Mouse (Mus musculus): ENCODE measurements at regions not wholly inside any gene's neighbourhood (a gene's known extent, or its start where the extent isn't known, plus 50 kb on each side); places are given as distances from the start of the nearest gene placed in this dataset.
A peak's percentile ranks its signal among the peaks of the same experiment; 100 is the strongest.

DNA sequence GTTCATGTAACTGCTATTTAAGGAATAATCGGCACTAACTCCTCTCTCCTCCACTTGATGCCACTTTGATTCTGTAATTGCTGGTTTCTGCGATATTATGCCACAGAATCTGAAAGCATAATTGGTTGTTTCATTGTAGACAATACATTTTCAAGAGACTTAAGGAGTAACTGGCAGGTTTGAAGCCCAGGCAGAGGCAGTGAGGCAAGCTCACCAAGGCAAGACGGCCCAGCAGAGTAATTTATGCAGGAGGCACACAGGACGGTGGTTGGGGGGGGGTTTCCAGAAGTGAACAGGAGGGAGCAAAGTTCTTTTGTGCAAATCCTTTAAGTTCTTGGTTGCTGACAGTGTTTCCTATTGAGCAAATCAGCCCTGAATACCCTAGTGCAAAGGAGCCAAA is 249.6 kb downstream of the Drd1 start:
- no peak for DNase-seq (ENCODE audit: low read depth, low spot score)

DNA sequence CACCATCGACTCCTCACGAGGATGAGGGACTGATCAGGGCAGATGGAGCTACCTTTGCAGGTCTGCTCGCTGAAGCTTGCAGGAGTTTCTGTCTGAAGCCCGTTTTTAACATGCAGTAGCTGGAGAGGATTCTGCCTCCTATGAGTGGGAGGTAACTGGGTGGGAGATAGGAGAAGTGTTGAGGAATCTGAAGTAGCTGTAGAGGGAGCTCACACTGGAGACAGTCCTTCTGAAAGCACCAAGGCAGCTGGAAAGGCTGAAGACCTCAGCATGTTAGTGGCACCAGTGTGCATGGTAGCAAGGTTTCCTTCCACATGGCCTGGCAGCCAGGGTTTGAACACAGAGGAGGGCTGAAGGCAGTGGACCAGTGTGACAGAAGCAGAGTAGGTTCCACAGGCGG is 254.5 kb downstream of the Drd1 start:
- DNase-seq (ENCODE audit: low read depth, low spot score) = no peak

DNA sequence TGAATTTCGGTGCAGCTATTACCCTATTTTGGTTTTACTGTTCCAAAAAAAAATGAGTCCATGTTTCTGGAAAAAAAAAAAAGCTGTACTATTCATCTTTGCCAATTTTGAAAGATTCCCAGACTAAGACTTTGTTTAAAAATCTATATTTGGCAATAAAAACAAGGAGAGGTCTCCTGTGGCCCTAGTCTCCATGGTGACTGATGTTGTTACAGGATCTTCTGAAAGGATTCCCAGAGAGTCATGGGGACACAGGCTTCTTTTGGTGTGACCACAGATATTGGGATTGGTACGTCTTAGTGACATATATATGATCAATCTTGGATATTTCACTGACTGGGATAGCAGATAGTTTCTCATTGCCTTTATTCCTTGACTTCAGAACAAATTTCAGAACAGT is 266.7 kb downstream of the Drd1 start:
- no peak for DNase-seq (ENCODE audit: low read depth, low spot score)

DNA sequence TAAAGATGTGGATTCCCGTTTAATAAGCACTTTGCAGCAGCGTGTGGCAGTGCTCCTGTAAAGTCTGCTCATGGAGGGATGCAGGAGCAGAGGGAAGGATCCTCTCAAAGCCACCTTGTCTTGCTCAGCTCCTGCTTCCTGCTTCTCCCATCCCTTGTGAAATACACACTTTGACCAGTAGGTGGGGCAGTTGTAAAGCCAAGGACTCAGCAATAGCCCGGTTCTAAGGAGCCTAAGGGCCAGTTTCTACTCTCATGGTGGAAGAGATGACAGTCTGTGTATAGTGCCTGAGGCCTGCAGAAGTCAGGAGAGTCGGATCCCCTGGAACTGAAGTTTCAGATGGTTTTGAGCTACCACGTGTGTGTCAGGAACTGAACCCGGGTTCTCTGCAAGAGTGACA is 272.0 kb downstream of the Drd1 start:
- peak; percentile 85 for DNase-seq (ENCODE audit: low read depth, low spot score)

DNA sequence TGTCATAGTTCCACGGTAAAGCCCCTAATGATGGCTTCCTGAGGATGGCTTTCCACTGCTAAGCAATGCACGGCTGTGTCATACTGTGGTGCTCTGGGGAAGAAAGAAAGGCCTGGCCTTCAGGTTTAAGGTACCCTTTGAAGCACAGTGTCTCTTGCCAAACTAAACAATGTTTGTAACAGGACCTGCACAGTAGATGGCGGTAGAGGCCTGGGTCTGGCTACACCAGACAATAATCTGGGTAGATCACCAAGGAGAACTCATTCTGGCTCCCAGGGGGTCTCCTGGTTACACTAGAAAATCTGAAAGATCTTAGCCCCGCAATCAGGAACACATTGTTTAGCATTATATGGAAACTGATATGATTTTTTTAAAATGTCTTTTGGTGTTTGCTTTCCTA is 276.4 kb downstream of the Drd1 start:
- peak; percentile 23 for DNase-seq (ENCODE audit: low read depth, low spot score)

DNA sequence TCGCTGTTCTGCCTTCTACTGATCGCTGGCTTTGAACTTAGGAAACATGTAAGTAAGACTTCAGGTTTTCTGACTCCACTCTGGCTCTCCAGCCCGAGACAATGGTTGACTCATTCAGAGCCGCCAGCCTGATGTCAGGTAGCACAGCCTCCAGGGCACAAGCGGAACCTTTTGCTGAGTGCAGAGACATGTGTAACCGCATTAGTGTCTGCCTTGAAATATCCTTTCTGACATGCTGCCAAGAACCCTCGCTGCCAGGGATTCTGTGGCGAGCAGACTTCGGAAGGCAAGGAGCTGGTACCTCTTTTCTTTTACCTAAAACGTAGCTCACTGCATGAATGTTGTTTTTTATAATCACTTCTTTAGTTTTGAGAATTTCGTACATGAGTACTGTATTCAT is 279.1 kb downstream of the Drd1 start:
- DNase-seq (ENCODE audit: low read depth, low spot score) = no peak

DNA sequence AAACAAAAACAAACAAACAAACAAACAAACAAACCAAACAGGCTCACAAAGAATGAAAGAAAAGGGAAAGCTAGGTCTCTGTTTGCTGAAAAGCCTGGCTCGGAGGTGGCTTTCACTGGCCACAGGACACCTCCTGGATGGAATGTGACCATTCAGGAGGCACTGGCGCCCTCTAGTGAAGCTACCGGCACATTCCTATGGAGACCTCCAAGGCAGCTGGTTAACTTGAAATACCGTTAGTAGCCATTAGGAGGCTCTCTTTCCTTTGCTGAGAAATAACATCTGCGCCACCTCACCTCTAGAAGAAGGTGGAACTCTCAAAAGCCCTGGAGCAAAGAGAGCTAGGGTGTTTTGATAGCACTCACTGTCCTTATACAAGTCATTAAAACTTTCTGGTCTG is 279.8 kb downstream of the Drd1 start:
- peak; percentile 37 for DNase-seq (ENCODE audit: low read depth, low spot score)

DNA sequence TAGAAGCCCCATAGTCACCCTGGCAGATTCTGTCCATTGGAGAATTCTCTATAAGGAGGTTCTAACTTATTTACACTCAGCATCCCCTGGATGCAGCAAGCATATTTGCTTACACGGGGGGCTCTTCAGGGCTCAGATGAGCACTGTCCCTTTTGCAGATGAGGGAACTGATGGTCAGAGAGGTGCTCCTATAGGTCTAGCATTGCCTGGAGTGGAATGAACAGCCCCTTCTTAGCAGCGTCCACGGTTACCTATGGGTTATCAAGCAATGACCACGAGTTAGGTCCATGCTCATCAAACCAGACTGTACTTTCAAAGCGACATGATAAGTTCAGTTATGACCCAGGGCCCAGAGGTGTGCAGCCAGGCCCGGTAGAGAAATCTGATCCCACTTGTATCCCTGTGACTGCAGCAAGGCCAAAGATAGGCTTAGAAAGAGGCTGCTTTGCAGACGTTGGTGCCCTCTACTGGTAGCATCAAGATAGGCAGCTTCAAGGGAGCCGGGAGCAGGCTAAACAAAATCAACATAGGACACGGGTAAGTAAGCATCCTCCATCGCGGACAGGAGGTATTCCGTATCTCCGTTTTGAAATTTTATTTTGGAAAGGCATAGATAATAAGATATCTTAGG is 290.8 kb downstream of the Drd1 start:
- peak; percentile 68 for DNase-seq (ENCODE audit: low read depth, low spot score)

DNA sequence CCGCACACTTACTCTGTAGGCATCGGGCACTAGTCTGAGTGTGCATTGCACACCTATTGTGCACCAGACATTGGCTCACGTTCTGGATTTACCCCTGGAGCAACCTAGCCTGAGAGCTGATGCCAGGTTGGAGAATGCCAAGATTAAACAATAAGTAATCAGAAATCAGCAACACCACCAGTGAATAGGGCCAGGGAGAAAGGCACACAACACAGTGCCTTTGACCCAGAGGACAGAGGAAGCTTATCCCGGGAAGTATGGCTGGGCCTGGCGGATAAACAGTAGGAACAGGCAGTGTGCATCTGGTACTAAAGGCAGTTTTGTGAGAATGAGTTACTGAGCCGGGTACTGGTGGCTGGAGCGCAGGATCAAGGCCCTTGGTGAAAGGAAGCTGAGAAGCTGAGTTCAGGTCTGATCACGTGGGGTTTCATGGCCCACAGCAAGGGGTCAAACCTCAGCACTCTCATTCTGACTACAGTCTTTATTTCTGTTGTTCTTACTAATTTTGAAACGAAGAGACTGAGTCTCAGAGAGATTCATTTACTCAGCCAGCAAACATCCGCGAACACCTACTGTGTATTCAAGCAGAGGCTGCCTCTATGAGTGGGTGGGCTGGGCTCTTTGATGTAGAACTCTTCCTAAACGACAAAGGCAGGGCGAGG is 284.8 kb upstream of the Msx2 start:
- DNase-seq (ENCODE audit: low read depth, low spot score) = no peak

DNA sequence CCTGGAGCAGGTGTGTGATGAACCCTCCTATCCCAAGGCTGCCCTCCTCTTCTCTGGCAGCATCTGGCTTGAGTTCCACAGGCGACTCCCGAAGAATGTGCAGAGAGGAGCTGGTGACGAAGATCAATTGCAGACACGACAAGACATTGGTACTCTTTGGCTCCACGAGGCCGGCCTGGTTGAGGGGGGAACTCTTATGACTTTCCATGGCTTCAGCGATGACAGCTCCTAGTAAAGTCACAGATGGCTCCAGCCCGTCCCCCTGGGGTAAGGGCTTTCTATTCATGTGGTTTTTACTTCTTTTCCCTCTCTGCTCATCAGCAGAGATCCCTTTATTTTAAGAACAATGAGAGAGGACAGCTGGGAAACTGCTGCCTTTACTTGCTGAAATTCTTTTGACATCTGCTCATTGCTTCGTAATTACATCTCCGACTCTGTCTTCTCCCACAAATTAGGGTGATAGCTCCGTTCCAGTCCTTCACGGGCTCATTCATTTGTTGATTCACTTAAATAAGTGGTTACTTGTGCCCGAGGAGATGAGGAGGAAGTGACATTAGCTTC is 284.2 kb upstream of the Msx2 start:
- no peak for DNase-seq (ENCODE audit: low read depth, low spot score)

DNA sequence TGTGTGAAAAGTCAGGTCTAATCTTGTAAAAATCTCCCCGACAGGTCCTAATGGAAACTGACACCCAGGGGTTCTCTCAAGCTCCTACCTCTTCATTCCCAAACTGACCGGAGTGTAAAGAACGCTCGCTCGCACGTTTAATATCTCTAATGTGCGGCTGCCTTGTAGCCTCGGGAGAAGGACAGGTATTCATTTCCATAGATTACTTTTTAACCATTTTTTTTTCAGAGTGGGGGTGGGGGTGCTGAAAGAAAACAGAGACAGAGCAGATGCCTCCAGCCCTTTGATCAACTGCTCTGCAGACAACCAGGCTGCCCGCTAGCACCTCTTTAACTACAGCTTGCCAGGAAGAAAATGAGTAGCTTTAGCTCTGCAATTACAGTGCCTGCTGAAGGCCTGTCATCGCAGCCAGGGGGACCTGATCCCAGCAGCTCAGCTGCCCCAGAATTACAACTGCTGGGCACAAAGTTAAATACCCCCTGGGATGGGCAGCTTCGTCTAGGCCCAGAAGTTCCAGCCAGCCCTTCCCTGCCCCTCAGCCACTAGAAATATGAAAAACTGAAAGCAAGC is 282.3 kb upstream of the Msx2 start:
- no peak for DNase-seq (ENCODE audit: low read depth, low spot score)

DNA sequence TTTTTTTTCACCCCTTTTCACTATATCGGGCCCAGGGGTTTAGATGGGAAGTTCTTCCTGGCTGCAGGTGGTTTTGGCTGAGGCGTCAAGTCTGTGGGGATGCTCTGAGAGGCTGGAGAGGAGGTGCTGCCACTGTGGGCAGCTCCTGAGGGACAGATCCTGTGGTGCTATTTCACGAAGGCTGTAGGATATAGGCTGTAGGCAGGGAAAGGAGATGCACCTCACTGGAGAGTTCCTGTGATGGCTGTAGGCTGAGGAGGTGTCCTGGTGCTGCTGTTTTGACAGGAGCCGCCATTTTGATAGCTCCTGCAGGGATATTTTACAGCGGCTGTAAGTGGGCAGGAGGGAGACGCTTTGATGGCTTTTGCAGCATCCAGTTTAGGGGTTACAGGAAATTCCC is 280.2 kb upstream of the Msx2 start:
- no peak for DNase-seq (ENCODE audit: low read depth, low spot score)

DNA sequence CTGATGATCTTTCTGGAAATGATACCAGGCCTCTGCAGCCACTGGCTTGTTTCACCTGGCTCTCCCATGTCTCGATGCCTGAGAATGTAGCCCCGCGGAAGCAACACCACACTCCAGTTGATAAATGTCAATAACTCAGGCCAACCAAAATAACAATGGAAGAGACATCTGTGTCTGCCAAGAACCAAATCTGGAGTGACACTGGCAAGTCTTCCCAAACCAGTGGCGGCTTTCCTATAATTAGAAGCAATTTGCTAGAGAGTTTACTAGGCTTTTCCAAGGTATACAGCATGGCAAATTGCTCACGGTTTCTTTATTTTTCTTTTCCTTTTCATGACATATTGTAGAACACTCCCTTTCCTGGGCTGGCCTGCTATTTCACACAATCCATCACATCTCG is 268.1 kb upstream of the Msx2 start:
- DNase-seq (ENCODE audit: low read depth, low spot score) = no peak

DNA sequence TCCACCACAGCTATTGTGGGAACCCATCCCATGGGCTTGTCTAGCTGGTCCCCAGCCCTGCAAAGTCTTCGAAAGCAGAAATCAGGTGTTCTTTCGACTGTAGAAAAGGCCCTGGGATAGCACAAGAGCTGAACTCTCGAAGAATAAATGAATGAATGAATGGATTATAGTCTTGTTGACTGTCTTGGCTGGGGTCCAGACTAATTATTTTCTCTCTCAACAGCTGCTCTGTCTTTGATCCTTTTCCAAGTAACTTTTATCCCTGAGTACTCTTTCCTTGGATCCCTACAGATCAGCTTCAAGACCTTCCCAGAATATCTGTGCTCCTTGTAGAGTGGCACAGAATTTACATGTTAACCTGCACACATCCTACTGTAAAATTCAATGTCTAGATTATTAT is 266.3 kb upstream of the Msx2 start:
- DNase-seq (ENCODE audit: low read depth, low spot score) = peak; percentile 4

DNA sequence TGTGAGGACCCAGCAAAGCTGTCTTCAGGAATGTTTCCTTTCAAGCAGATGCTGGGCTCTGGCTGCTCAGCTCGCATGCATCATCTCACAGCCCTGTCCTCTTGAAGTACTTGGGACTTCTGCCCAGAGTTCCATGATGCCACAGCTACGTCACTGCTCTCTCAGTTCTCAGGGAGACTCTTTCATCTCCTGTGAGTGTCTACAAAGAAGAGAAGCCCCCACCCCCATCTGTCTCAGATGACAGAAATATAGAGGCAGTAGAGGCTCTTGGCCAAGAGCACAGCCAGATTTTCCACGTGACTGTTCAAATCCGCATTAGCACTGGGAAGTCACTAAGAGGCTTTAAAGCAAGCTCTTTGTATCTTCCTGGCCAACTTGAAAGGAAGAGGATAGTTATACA is 262.1 kb upstream of the Msx2 start:
- DNase-seq (ENCODE audit: low read depth, low spot score) = peak; percentile 52

DNA sequence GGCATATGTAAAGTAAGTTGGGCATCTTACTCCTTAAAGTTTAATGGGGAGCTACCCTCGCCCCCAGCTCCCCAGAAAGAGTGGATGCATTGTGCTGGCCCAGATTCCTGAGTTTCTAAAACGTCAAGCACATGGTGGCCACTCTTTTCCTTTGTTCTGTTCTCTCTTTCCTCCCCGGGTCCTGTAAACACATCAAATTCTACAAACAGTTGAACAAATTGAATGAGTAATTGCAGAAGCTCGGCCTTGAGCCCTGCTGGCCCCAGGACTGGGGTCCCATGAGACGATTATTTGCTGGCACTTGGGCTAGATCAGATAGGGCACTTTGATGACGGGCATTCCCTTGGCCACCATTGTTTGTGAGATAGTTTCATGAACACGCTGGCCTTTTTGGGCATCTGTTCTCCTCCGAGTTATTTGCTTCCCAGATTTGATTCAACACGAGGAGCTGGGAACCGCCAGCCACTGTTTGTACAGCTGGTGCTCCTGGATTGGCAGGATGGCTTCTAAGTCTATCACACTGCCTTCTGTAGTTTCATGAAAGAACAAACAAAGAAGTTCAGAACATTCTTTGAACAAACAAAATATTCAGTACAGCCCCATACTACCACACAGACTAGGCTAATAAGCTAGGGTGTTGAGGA is 257.5 kb upstream of the Msx2 start:
- no peak for DNase-seq (ENCODE audit: low read depth, low spot score)

DNA sequence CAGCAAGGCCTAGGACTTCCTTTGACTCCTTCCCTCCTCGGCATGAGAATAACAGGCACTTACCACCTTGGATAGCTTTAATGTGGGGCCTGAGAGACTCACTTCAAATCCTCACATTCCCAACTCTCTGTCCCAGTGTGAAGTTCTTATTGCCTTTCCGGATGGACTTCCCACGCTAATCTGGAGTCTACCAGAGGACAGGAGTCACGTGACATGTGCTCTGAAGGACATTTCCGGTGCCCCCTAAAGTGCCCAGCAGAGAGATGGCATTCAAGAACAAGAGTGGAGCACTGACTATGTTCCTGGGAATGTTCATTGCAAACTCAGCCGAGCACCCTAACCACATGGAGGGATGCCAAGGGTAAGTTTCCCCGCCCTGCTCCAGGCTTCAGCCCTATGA is 257.0 kb upstream of the Msx2 start:
- no peak for DNase-seq (ENCODE audit: low read depth, low spot score)

DNA sequence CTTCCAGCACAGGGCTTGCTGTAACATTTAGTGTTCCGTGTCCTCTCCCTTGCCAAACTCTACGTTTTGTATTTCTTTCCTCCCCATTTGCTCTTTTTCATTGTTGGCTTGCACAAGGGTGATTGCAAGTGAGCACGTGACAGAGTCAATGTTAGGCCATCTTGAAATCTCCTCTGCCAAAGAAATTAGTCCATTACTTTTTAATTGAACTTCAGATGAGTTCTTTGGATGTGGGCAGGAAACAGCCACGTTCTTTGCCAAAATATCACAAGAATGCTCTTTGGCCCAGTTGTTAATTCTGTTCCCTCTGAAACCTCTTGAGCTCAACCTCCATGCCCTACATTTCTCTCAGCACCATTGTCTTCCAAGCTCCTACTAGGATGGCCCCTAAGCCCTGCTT is 253.2 kb upstream of the Msx2 start:
- no peak for DNase-seq (ENCODE audit: low read depth, low spot score)

DNA sequence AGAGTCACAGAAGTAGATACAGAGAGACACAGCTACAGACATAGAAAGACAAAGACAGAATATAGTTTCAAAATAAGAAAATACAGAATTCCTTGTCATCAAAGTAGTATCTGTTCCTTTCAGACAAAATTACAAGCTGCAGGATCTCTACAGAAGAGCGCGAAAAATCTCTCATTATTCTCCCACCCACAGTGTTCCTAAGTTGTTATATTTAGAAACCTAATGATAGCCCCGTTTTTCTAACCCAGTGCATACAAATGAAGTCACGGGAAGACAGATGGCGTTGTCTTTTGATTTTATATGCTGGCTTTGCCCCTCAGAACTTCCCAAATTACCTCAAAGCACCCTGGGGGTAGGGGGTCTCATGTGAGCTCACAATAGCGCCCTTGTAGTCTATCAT is 250.0 kb upstream of the Msx2 start:
- DNase-seq (ENCODE audit: low read depth, low spot score) = no peak

DNA sequence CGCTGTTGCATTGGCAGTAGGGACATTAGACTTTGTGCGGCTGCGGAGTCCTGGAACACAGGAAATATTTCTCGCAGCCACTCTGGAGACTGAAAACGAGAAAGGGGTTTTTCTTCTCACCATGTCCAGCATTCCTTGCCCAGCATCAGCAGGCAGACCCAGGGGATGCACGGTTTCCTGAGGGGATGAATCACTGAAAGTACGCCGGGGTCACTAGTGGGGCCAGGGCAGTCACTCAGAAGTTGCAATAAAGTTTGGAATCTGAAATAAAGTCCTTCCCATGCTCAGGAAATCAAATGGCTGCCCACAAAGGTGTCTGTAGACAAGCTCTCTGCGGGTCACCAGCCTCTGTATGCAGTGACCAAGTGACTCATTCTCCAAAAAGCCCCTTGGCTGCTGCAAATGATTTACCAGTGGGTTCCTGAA is 248.2 kb upstream of the Msx2 start:
- no peak for DNase-seq (ENCODE audit: low read depth, low spot score)

DNA sequence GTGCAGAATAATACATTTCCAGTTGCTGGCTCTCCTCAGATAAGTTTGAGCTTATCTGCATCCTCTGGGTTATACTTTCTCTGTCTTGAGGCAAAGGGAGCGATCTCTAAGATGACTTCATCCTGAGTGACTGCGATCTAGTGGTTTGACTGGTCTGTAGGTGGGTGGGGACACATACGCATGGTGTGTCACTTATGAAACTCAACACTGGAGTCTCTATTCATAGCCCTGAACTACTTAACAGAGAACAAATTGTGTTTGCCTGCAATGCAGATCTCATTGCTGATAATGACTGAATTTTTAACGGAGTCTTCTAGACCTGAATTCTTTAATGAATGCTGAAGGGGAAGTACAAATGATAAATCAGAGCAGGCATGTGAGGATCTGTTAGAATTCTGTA is 244.7 kb upstream of the Msx2 start:
- DNase-seq (ENCODE audit: low read depth, low spot score) = no peak

DNA sequence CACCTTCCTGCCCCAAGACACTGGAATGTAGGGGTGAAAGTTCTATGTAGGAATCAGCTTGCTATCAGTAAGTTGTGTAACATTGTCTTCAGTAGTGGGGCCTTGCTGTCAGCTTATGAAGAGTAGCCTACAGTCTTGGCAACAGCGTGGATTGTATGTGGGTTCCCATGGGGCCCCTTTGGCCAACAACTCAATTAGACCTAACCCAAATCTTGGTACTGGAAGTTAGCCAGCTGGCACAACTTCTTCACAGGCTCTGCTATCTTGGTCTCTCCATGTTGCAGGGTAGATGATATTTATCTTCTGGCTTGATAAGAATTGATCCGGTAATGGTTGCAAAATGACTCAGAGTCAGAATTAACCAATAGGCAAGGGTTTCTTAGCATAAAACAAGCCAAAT is 244.2 kb upstream of the Msx2 start:
- DNase-seq (ENCODE audit: low read depth, low spot score) = no peak

DNA sequence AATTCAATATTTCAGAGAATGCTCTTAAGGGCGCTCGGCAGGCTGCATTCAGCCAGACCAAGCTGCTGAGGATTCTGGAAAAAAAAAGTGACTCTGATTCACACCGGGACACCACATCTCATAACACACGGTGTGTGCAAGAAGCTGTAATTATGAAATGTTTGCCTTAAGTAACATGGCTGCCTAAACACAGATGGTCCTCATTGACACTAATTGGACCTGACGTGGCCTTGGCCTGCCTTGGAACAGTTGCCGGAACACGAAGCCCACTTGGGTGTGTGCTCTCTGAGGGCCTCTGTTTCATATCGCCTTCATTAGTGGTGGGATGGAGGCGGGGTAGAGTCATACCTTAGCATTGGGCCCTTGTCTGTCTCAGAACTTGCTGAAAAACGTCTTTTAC is 236.2 kb upstream of the Msx2 start:
- DNase-seq (ENCODE audit: low read depth, low spot score) = peak; percentile 34

All from retina, postnatal 7 days (tissue).